Mouse (Mus musculus) hindbrain, embryonic 14.5 days (tissue): ENCODE data around the gene Ang4. TPM values are rescaled to one million over a fixed set of nuclear protein-coding genes. Genes with fewer than 3 reads are reported as not detected.

Source experiments
- ATAC-seq: fragments of 200-750 bp; cut with Nextera tagmentation; 2 replicates; pipeline ENCODE4 v1.8.0; 2017; ENCODE audit warnings: moderate number of reproducible peaks, mild to moderate bottlenecking, moderate TSS enrichment, moderate library complexity; ENCODE audit not compliant: low FRiP score
- DNase-seq: peaks from one replicate; pipeline ENCODE4 v3.0.0-alpha.2; 2015; ENCODE audit warnings: low spot score
- H3K27ac ChIP-seq: fragments of 300-500 bp; sonication (generic); 2 replicates; pipeline ENCODE4 v1.5.1; 2014; ENCODE audit warnings: mild to moderate bottlenecking, moderate library complexity
- H3K27me3 ChIP-seq: fragments of 300-500 bp; sonication (generic); 2 replicates; pipeline ENCODE4 v1.6.1; 2014; ENCODE audit warnings: mild to moderate bottlenecking, low read length, mixed read lengths; ENCODE audit not compliant: control insufficient read depth, insufficient read depth
- H3K36me3 ChIP-seq: fragments of 300-500 bp; sonication (generic); replicated peaks from 2 replicates; pipeline ENCODE4 v1.6.1; 2014; ENCODE audit not compliant: control insufficient read depth, insufficient read depth
- H3K4me1 ChIP-seq: fragments of 300-500 bp; sonication (generic); replicated peaks from 2 replicates; pipeline ENCODE4 v1.6.1; 2014; ENCODE audit warnings: antibody characterized with exemption, low read length, mixed read lengths; ENCODE audit not compliant: control insufficient read depth, insufficient read depth
- H3K4me2 ChIP-seq: fragments of 300-500 bp; sonication (generic); replicated peaks from 2 replicates; pipeline ENCODE4 v1.6.1; 2014; ENCODE audit warnings: mild to moderate bottlenecking, moderate library complexity
- H3K4me3 ChIP-seq: fragments of 300-500 bp; sonication (generic); replicated peaks from 2 replicates; pipeline ENCODE4 v1.5.1; 2014; ENCODE audit warnings: mild to moderate bottlenecking, low read length
- H3K9ac ChIP-seq: fragments of 300-500 bp; sonication (generic); 2 replicates; pipeline ENCODE4 v1.6.1; 2014
- H3K9me3 ChIP-seq: fragments of 300-500 bp; sonication (generic); 2 replicates; pipeline ENCODE4 v1.6.1; 2016; ENCODE audit warnings: low read length; ENCODE audit not compliant: control insufficient read depth
- WGBS: fragments of 180-500 bp; shearing (Covaris S2); extraction: QIAGEN DNeasy Blood & Tissue Kit; methylation state at CpG from one replicate; pipeline ENCODE4 v1.1.7; 2014; 5-methylcytosine and 5-hydroxymethylcytosine counted together
- polyA plus RNA-seq: library from polyadenylated mRNA; unstranded; fragments of >200 nt; fragmentation: Nextera tagmentation; extraction: Ambion mirVana; gene quantifications from 2 replicates; pipeline ENCODE4 v1.2.1, GENCODE M21; 2014

Ang4 gene
- polyA plus RNA-seq, 1 experiment from 2014 or later: not detected

DNA sequence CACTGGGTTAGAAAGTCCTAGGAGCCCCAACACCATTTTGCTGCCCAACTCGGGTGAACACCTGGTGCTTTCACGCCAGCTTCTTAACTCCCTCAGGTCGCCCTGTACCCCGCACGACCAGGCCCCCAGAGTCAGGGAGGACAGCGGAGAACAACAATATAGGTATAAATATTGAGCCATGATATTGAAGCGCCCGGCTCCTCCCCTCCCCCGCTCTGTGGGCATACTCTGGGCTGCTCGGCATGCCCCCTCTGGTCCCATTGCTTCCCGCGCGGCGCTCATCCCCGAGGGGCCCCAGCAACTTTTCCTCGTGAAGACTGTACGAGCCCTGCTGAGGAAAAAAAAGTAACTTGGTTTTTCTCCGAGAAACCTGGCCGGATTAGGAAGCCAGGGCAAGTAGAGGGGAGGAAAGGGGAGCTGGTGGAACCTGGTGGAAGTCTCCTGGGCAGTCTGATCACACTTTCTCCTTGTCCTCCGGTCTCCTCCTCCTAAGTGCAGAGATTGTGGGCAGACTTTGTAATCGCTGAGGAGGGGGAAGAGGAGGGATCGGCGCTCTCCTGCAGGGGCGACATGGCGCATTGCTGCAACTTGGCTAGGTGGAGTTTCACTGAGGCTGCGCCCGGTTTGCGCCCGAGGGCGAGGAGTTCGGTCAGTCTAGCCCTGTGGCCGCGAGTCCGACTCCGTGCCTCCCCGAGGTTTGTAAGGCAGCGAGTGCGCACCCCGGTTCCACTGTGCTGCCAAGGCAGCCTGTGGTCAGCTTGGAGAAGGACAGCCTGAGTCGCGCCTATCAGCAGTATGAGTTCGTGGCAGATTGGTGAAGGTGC, 32.8 kb downstream of the Ang4 start:
- no peak overlapping the region for H3K9ac ChIP-seq

DNA sequence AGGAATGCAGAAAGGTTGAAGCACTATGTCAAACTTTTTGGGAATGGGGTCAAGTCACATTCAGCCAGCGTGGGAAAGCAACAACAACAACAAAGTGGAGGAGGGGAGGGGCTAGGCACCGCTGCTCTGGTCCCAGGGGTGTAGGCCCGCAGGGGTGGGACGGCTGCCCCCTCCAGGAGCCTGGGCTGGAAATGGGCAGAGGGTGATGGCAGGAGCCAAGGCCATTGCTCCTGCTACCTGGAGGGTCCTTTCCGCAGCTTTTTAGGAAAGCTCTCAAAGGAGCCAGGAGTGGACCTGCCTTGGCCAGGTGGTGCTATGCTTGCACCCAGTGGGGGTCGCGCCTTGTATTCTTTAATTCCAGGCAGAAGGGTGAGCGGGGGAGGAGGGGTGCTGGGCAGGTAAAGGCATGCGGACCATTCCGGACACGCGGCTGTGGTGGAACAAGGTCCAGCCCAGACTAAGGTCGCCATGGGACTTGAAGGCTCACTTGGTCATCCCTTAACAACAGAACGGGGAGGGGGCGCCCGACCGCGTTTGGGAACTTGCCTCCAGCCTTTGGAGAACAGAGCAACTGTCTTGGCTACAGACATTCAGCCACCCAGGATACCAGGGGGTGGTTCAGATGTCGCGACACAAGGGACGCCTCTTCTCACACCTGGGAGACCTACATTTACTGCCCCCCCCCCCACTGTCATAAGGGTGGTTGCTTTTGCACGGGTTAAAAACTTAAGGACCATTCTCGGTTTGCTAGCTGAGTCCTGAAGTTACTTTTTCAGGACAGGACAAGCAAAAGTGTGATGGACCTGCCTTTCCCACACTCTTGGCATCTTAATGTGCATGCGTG, 34.0 kb downstream of the Ang4 start:
- Histone ChIP-seq H3K9ac (no peak overlapping the region), H3K4me3 (peak overlapping the region; percentile 25), H3K27ac (no peak overlapping the region), H3K4me2 (peak overlapping the region; percentile 64), H3K4me1 (peaks cover 7% of the 10 kb centered on the region; the same call in 1 of the 2 replicates), H3K27me3 (peaks cover 43% of the 10 kb centered on the region), H3K36me3 (no peaks in the 10 kb centered on the region), H3K9me3 (no peaks in the 10 kb centered on the region)
- under 1% methylated on average over 24 of the region's 24 CpGs for WGBS
- DNase-seq: no peak
- no peak for ATAC-seq

More for the DNA sequence above, 32.8 kb downstream of the Ang4 start:
- no peaks in the 10 kb centered on the region for H3K36me3 ChIP-seq
- DNase-seq (no peak), ATAC-seq (peak; percentile 46; the same call in 1 of the 2 replicates)
- peak overlapping the region; percentile 64 for H3K4me2 ChIP-seq
- peaks cover 7% of the 10 kb centered on the region; the same call in 1 of the 2 replicates for H3K4me1 ChIP-seq
- peaks cover 43% of the 10 kb centered on the region for H3K27me3 ChIP-seq
- H3K27ac ChIP-seq: no peak overlapping the region
- under 1% methylated on average over 42 of the region's 42 CpGs for WGBS
- peak overlapping the region; percentile 32 for H3K4me3 ChIP-seq
- H3K9me3 ChIP-seq: no peaks in the 10 kb centered on the region

DNA sequence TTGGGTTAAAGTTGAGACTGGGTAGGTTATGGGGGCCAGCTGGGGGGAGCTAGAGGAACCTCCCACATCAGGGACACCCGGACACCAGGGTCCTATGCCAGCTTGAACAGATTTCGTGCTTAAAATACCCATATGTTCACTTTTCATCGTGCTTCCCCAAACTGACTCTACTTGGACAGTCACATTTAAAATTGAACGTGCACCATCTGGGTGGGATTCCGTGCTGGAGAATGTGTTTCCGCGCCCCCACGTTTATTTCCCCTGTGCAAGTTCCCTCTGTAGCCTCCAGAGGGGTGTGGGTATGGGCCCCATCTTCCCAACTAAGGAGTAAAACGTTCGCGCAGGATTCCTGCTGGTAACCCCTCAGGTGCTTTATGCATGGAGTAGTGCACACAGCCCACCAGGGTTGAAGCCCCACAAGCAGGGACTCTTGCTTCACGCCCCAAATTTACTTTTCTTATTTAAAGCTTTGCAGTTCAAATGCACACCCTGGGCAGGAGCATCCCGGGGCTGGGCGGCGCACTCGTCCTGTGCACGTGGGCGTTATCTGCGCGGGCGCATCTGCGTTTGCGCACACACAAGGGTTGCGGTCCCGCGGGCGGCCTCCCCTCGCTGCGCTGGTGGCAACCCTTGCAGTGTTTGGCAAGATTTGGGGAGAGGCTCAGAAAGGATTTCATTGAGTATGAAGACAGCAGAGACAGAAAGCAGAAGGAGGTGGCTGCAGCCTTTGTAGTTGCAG, 34.8 kb downstream of the Ang4 start:
- DNase-seq: no peak
- WGBS: 4% methylated on average over 29 of the region's 29 CpGs
- ATAC-seq: no peak
- Histone ChIP-seq H3K4me3 (peak overlapping the region; percentile 25), H3K27me3 (peaks cover 43% of the 10 kb centered on the region), H3K4me1 (peaks cover 7% of the 10 kb centered on the region; the same call in 1 of the 2 replicates), H3K36me3 (no peaks in the 10 kb centered on the region), H3K9me3 (no peaks in the 10 kb centered on the region), H3K4me2 (peak overlapping the region; percentile 64), H3K9ac (no peak overlapping the region), H3K27ac (no peak overlapping the region)

GRCm38 (mm10) chr14:51737967-51738366, 35.4 kb downstream of the Ang4 start:
- 16% methylated on average over 12 of the region's 12 CpGs for WGBS
- DNase-seq (no peak), ATAC-seq (no peak)
- H3K36me3 ChIP-seq: no peaks in the 10 kb centered on the region
- H3K27ac ChIP-seq: no peak overlapping the region
- no peak overlapping the region for H3K9ac ChIP-seq
- peaks cover 43% of the 10 kb centered on the region for H3K27me3 ChIP-seq
- H3K4me2 ChIP-seq: no peak overlapping the region
- H3K4me3 ChIP-seq: no peak overlapping the region
- H3K4me1 ChIP-seq: peaks cover 7% of the 10 kb centered on the region; the same call in 1 of the 2 replicates
- H3K9me3 ChIP-seq: no peaks in the 10 kb centered on the region

DNA sequence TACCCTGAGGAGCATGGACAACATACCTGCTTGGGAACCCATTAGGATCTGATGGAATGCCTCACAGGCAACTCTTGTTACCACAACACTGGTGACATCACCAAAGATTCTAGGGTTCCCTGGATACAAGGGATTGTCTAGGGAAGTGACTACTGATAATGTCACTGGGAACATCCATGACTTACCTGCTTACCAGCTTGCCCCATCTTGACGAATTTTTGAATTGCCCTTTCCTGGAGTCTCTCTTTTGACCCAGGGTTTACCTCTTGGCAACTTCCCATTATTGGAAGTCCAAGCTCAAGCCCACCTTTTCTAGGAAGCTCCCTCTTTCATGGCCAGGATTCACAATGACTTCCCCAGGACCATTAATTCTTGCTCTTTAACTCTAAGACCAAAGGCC, 56.3 kb downstream of the Ang4 start, which contains the start of gene Gm5800:
Gene Gm5800, minus strand, starts transcription at position 101 of the 400 bp plus-strand sequence.
- no peaks in the 10 kb centered on the region for H3K36me3 ChIP-seq
- H3K27ac ChIP-seq: no peak within 1 kb of the TSS
- no peak for ATAC-seq
- 39% methylated on average over 1 of the region's 1 CpGs for WGBS
- H3K9ac ChIP-seq: no peak within 1 kb of the TSS
- H3K4me3 ChIP-seq: no peak within 1 kb of the TSS
- DNase-seq: no peak
- H3K9me3 ChIP-seq: no peaks in the 10 kb centered on the region
- no peak within 1 kb of the TSS for H3K4me2 ChIP-seq
- H3K4me1 ChIP-seq: no peaks in the 10 kb centered on the region
- no peaks in the 10 kb centered on the region for H3K27me3 ChIP-seq

Other genes with a start within 250 kb of the Ang4 start
- gene Gm5622, start 220.8 kb downstream of the Ang4 start, polyA plus RNA-seq: not detected in 2 replicates
- gene Gm17175, start 199.5 kb downstream of the Ang4 start, polyA plus RNA-seq: not detected in 2 replicates
- not detected in 2 replicates for gene Gm17174, start 181.5 kb downstream of the Ang4 start, polyA plus RNA-seq
- not detected in 2 replicates for gene Gm17078, start 162.3 kb downstream of the Ang4 start, polyA plus RNA-seq
- not detected in 2 replicates for gene Gm4181, start 137.9 kb downstream of the Ang4 start, polyA plus RNA-seq
- gene Gm17079, start 78.1 kb downstream of the Ang4 start, polyA plus RNA-seq: not detected in 2 replicates
- not detected in 2 replicates for gene Gm5800, start 56.4 kb downstream of the Ang4 start, polyA plus RNA-seq
- gene AY358078, start 26.5 kb upstream of the Ang4 start, polyA plus RNA-seq: not detected in 2 replicates
- gene Ear6, start 80.1 kb upstream of the Ang4 start, polyA plus RNA-seq: not detected in 2 replicates
- gene Mettl17, start 111.3 kb upstream of the Ang4 start, polyA plus RNA-seq: 76.0 and 87.5 TPM in 2 replicates
- 0.95 and 1.5 TPM in 2 replicates for gene Slc39a2, start 119.3 kb upstream of the Ang4 start, polyA plus RNA-seq
- gene Ndrg2, start 140.6 kb upstream of the Ang4 start, polyA plus RNA-seq: 165 and 190 TPM in 2 replicates
- not detected in 2 replicates for gene Tppp2, start 144.8 kb upstream of the Ang4 start, polyA plus RNA-seq
- gene Rnase13, start 149.2 kb upstream of the Ang4 start, polyA plus RNA-seq: not detected in 2 replicates
- gene Arhgef40, start 211.1 kb upstream of the Ang4 start, polyA plus RNA-seq: 67.2 and 68.8 TPM in 2 replicates
- gene Tmem253, start 242.1 kb upstream of the Ang4 start, polyA plus RNA-seq: 0.29 and 0.37 TPM in 2 replicates
- 26.4 and 28.7 TPM in 2 replicates for gene Zfp219, start 247.1 kb upstream of the Ang4 start, polyA plus RNA-seq